Mouse (Mus musculus): ENCODE measurements at regions not wholly inside any gene's neighbourhood (a gene's known extent, or its start where the extent isn't known, plus 50 kb on each side); places are given as distances from the start of the nearest gene placed in this dataset.

DNA sequence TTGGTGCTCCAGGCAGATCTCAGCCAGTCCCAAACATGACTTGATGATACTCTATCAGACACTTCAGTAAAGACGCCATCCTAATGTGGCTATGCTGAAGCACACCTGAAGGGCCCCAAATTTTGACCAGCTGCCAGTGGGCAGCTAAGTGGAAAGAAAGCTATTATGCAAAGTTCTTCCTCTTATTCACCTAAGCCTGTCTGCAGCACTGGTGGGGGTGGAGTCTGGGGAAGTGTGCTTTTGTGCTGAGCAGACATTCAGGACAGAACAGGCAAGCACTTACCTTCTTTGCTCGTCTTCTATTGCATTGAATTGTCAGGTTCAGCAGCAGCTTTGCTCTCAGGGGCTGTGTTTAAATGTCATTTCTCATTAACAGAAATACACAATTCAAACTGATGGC, 200.7 kb downstream of the Pla2g4a start:
- WGBS: 50% methylated on average over 2 of the region's 2 CpGs
- no peaks in the 10 kb centered on the region for H3K9me3 ChIP-seq (ENCODE audit: control insufficient read depth, low read length)
- H3K4me2 ChIP-seq (ENCODE audit: low read depth, low read length): no peak overlapping the region
- H3K4me1 ChIP-seq (ENCODE audit: control insufficient read depth, insufficient read depth, low read length): no peaks in the 10 kb centered on the region
- no peak overlapping the region for H3K9ac ChIP-seq (ENCODE audit: low read depth, low read length)
- no peaks in the 10 kb centered on the region for H3K36me3 ChIP-seq (ENCODE audit: control insufficient read depth, insufficient read depth, low read length)
- H3K27ac ChIP-seq (replicated peaks; ENCODE audit: low read depth, low read length): no peak overlapping the region
- ATAC-seq (ENCODE audit: low read depth): no peak
- DNase-seq (ENCODE audit: low spot score): no peak
- no peaks in the 10 kb centered on the region for H3K27me3 ChIP-seq (replicated peaks; ENCODE audit: control insufficient read depth, insufficient read depth, low read length)
- no peak overlapping the region for H3K4me3 ChIP-seq (ENCODE audit: low read depth, low read length)

DNA sequence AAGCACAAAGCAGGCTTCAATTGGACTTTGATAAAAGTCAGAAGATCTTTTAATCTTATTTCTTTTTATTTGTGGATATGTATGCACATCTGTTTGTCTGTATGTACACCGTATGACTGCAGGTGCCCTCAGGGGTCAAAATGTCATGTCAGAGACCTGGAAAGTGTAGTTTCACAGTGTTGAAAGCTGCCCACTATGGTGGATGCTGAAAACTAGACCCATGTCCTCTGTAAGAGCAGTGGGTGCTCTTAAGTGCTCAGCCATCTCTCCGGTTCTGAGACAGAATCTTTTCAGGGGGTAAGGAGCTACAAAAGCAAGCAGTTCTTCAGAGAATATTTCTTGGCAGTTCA, 202.3 kb downstream of the Pla2g4a start:
- WGBS: 69% methylated on average over 2 of the region's 2 CpGs
- Histone ChIP-seq H3K36me3 (ENCODE audit: control insufficient read depth, insufficient read depth, low read length) (no peaks in the 10 kb centered on the region), H3K4me3 (ENCODE audit: low read depth, low read length) (no peak overlapping the region), H3K4me2 (ENCODE audit: low read depth, low read length) (no peak overlapping the region), H3K9me3 (ENCODE audit: control insufficient read depth, low read length) (no peaks in the 10 kb centered on the region), H3K27me3 (replicated peaks; ENCODE audit: control insufficient read depth, insufficient read depth, low read length) (no peaks in the 10 kb centered on the region), H3K4me1 (ENCODE audit: control insufficient read depth, insufficient read depth, low read length) (no peaks in the 10 kb centered on the region), H3K9ac (ENCODE audit: low read depth, low read length) (no peak overlapping the region), H3K27ac (replicated peaks; ENCODE audit: low read depth, low read length) (no peak overlapping the region)
- no peak for DNase-seq (ENCODE audit: low spot score)
- ATAC-seq (ENCODE audit: low read depth): no peak

GRCm38 (mm10) chr1:149758092-149758782, 202.9 kb downstream of the Pla2g4a start:
- no peaks in the 10 kb centered on the region for H3K36me3 ChIP-seq (ENCODE audit: control insufficient read depth, insufficient read depth, low read length)
- WGBS: 65% methylated on average over 1 of the region's 1 CpGs
- no peak overlapping the region for H3K9ac ChIP-seq (ENCODE audit: low read depth, low read length)
- no peaks in the 10 kb centered on the region for H3K9me3 ChIP-seq (ENCODE audit: control insufficient read depth, low read length)
- DNase-seq (ENCODE audit: low spot score) (peak; percentile 80), ATAC-seq (ENCODE audit: low read depth) (no peak)
- no peaks in the 10 kb centered on the region for H3K27me3 ChIP-seq (replicated peaks; ENCODE audit: control insufficient read depth, insufficient read depth, low read length)
- no peaks in the 10 kb centered on the region for H3K4me1 ChIP-seq (ENCODE audit: control insufficient read depth, insufficient read depth, low read length)
- H3K4me3 ChIP-seq (ENCODE audit: low read depth, low read length): no peak overlapping the region
- no peak overlapping the region for H3K27ac ChIP-seq (replicated peaks; ENCODE audit: low read depth, low read length)
- H3K4me2 ChIP-seq (ENCODE audit: low read depth, low read length): no peak overlapping the region

GRCm38 (mm10) chr1:149753269-149754060, 207.6 kb downstream of the Pla2g4a start:
- Histone ChIP-seq H3K4me3 (ENCODE audit: low read depth, low read length) (no peak overlapping the region), H3K9me3 (ENCODE audit: control insufficient read depth, low read length) (no peaks in the 10 kb centered on the region), H3K27me3 (replicated peaks; ENCODE audit: control insufficient read depth, insufficient read depth, low read length) (no peaks in the 10 kb centered on the region), H3K27ac (replicated peaks; ENCODE audit: low read depth, low read length) (no peak overlapping the region), H3K4me2 (ENCODE audit: low read depth, low read length) (no peak overlapping the region), H3K9ac (ENCODE audit: low read depth, low read length) (no peak overlapping the region), H3K4me1 (ENCODE audit: control insufficient read depth, insufficient read depth, low read length) (no peaks in the 10 kb centered on the region), H3K36me3 (ENCODE audit: control insufficient read depth, insufficient read depth, low read length) (no peaks in the 10 kb centered on the region)
- ATAC-seq (ENCODE audit: low read depth): peak; percentile 86
- DNase-seq (ENCODE audit: low spot score): peak; percentile 73
- 36% methylated on average over 7 of the region's 7 CpGs for WGBS

DNA sequence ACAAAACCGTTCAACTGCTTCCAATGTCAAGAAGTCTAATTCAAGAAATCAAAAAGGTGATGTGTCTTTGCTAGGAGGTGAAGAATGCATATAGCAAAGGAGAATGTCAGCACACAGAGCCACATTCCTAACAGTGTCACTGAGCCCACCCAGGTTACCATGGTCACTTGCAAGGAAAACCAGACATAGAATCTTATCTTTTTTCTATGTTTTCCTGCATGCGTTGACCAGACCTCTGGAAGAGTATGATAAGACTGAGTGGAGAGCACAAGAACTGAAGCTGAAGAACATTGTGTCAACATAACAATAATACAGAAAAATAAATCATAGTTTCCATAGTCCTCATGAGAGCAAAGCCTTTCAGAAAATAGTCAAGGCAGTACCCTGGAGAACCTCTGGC, 211.7 kb downstream of the Pla2g4a start:
- no peaks in the 10 kb centered on the region for H3K27me3 ChIP-seq (replicated peaks; ENCODE audit: control insufficient read depth, insufficient read depth, low read length)
- WGBS: 88% methylated on average over 2 of the region's 2 CpGs

DNA sequence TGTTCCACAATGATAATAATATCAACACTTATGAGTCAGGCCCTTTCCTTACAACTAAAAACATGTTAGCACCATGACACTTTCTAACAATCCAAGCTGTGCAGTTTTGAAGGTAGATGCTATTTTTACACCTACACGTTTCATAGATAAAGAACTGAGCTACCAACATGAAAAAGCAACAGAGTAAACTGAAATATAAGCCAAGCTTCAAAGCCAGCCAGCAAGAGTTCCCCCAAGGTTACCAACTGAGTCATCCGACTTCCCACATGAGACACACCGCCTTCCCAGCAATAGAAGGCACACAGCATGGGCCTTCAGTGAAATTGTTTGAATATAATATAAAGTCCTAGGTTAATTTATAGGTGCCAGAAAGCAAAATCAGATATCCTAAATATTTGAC, 222.1 kb downstream of the Pla2g4a start:
- ATAC-seq (ENCODE audit: low read depth): no peak
- Histone ChIP-seq H3K36me3 (ENCODE audit: control insufficient read depth, insufficient read depth, low read length) (no peaks in the 10 kb centered on the region), H3K4me2 (ENCODE audit: low read depth, low read length) (no peak overlapping the region), H3K4me1 (ENCODE audit: control insufficient read depth, insufficient read depth, low read length) (no peaks in the 10 kb centered on the region), H3K4me3 (ENCODE audit: low read depth, low read length) (no peak overlapping the region), H3K9me3 (ENCODE audit: control insufficient read depth, low read length) (no peaks in the 10 kb centered on the region), H3K27ac (replicated peaks; ENCODE audit: low read depth, low read length) (no peak overlapping the region), H3K9ac (ENCODE audit: low read depth, low read length) (no peak overlapping the region), H3K27me3 (replicated peaks; ENCODE audit: control insufficient read depth, insufficient read depth, low read length) (no peaks in the 10 kb centered on the region)
- no peak for DNase-seq (ENCODE audit: low spot score)
- 79% methylated on average over 3 of the region's 3 CpGs for WGBS

More for the DNA sequence above, 211.7 kb downstream of the Pla2g4a start:
- no peak overlapping the region for H3K4me2 ChIP-seq (ENCODE audit: low read depth, low read length)
- H3K9me3 ChIP-seq (ENCODE audit: control insufficient read depth, low read length): no peaks in the 10 kb centered on the region
- no peak overlapping the region for H3K4me3 ChIP-seq (ENCODE audit: low read depth, low read length)
- no peaks in the 10 kb centered on the region for H3K4me1 ChIP-seq (ENCODE audit: control insufficient read depth, insufficient read depth, low read length)
- ATAC-seq (ENCODE audit: low read depth): no peak
- no peak overlapping the region for H3K9ac ChIP-seq (ENCODE audit: low read depth, low read length)
- no peaks in the 10 kb centered on the region for H3K36me3 ChIP-seq (ENCODE audit: control insufficient read depth, insufficient read depth, low read length)
- no peak overlapping the region for H3K27ac ChIP-seq (replicated peaks; ENCODE audit: low read depth, low read length)
- no peak for DNase-seq (ENCODE audit: low spot score)

- no peak for ATAC-seq (ENCODE audit: low read depth)
- WGBS: 83% methylated on average over 2 of the region's 2 CpGs
These were observed 226.8 kb downstream of the Pla2g4a start for GRCm38 (mm10) chr1:149734241-149734640.

GRCm38 (mm10) chr1:149715171-149715570, 245.9 kb downstream of the Pla2g4a start:
- H3K27me3 ChIP-seq (replicated peaks; ENCODE audit: control insufficient read depth, insufficient read depth, low read length): no peaks in the 10 kb centered on the region
- no peak overlapping the region for H3K9ac ChIP-seq (ENCODE audit: low read depth, low read length)
- H3K4me1 ChIP-seq (ENCODE audit: control insufficient read depth, insufficient read depth, low read length): no peaks in the 10 kb centered on the region
- H3K4me3 ChIP-seq (ENCODE audit: low read depth, low read length): no peak overlapping the region
- H3K4me2 ChIP-seq (ENCODE audit: low read depth, low read length): no peak overlapping the region
- WGBS: 63% methylated on average over 1 of the region's 1 CpGs
- no peaks in the 10 kb centered on the region for H3K9me3 ChIP-seq (ENCODE audit: control insufficient read depth, low read length)
- peak; percentile 71 for DNase-seq (ENCODE audit: low spot score)
- H3K36me3 ChIP-seq (ENCODE audit: control insufficient read depth, insufficient read depth, low read length): no peaks in the 10 kb centered on the region
- ATAC-seq (ENCODE audit: low read depth): no peak
- H3K27ac ChIP-seq (replicated peaks; ENCODE audit: low read depth, low read length): no peak overlapping the region

More at GRCm38 (mm10) chr1:149734241-149734640, 226.8 kb downstream of the Pla2g4a start:
- no peak overlapping the region for H3K4me2 ChIP-seq (ENCODE audit: low read depth, low read length)
- no peak overlapping the region for H3K9ac ChIP-seq (ENCODE audit: low read depth, low read length)
- no peak overlapping the region for H3K27ac ChIP-seq (replicated peaks; ENCODE audit: low read depth, low read length)
- H3K36me3 ChIP-seq (ENCODE audit: control insufficient read depth, insufficient read depth, low read length): no peaks in the 10 kb centered on the region
- H3K27me3 ChIP-seq (replicated peaks; ENCODE audit: control insufficient read depth, insufficient read depth, low read length): no peaks in the 10 kb centered on the region
- no peak overlapping the region for H3K4me3 ChIP-seq (ENCODE audit: low read depth, low read length)
- no peak for DNase-seq (ENCODE audit: low spot score)
- no peaks in the 10 kb centered on the region for H3K4me1 ChIP-seq (ENCODE audit: control insufficient read depth, insufficient read depth, low read length)
- H3K9me3 ChIP-seq (ENCODE audit: control insufficient read depth, low read length): no peaks in the 10 kb centered on the region

GRCm38 (mm10) chr1:149712330-149712729, 248.8 kb downstream of the Pla2g4a start:
- Histone ChIP-seq H3K27ac (replicated peaks; ENCODE audit: low read depth, low read length) (no peak overlapping the region), H3K9ac (ENCODE audit: low read depth, low read length) (no peak overlapping the region), H3K9me3 (ENCODE audit: control insufficient read depth, low read length) (no peaks in the 10 kb centered on the region), H3K4me1 (ENCODE audit: control insufficient read depth, insufficient read depth, low read length) (no peaks in the 10 kb centered on the region), H3K4me3 (ENCODE audit: low read depth, low read length) (no peak overlapping the region), H3K4me2 (ENCODE audit: low read depth, low read length) (no peak overlapping the region), H3K36me3 (ENCODE audit: control insufficient read depth, insufficient read depth, low read length) (no peaks in the 10 kb centered on the region), H3K27me3 (replicated peaks; ENCODE audit: control insufficient read depth, insufficient read depth, low read length) (no peaks in the 10 kb centered on the region)
- DNase-seq (ENCODE audit: low spot score) (no peak), ATAC-seq (ENCODE audit: low read depth) (no peak)
- 85% methylated on average over 1 of the region's 1 CpGs for WGBS
